Mouse (Mus musculus) G1E (cell line): ENCODE results near the gene Rbm43. TPM values are rescaled to one million over a fixed set of nuclear protein-coding genes. Genes with fewer than 3 reads are reported as not detected.
"Not testable (repeated sequence)": the region's sequence is repeated elsewhere in the genome, so short reads cannot be mapped to it uniquely, and the experiment has no call there.

Experiments
- ATAC-seq: 2 replicates; pipeline ENCODE4 v1.8.0; 2016; ENCODE audit warnings: mild to moderate bottlenecking; ENCODE audit not compliant: insufficient number of reproducible peaks, poor library complexity, low FRiP score, severe bottlenecking; ENCODE audit errors: extremely low read depth
- DNase-seq: peaks from one replicate; pipeline ENCODE4 v3.0.0; 2012; ENCODE audit warnings: low spot score
- H3K27me3 ChIP-seq: 2 replicates; pipeline ENCODE4 v1.6.1; 2012; ENCODE audit warnings: mild to moderate bottlenecking, low read length, inconsistent platforms; ENCODE audit not compliant: insufficient read depth
- H3K36me3 ChIP-seq: replicated peaks from 2 replicates; pipeline ENCODE3; 2012; ENCODE audit warnings: mild to moderate bottlenecking, inconsistent platforms
- H3K4me1 ChIP-seq: 2 replicates; pipeline ENCODE4 v1.6.1; 2012; ENCODE audit warnings: low read depth, low read length, inconsistent platforms, mixed read lengths; ENCODE audit not compliant: insufficient read depth
- H3K4me3 ChIP-seq: 2 replicates; pipeline ENCODE4 v1.5.1; 2012; ENCODE audit warnings: low read depth, mild to moderate bottlenecking, inconsistent platforms, low read length, moderate library complexity, mixed read lengths
- H3K9me3 ChIP-seq: replicated peaks from 2 replicates; pipeline ENCODE4 v1.6.1; 2012; ENCODE audit warnings: inconsistent platforms
- CTCF ChIP-seq: IDR thresholded peaks from 2 replicates; pipeline ENCODE4 v1.5.1; 2012; ENCODE audit warnings: low read depth, low read length, inconsistent platforms, mixed read lengths
- GATA1 ChIP-seq: IDR thresholded peaks from 2 replicates; pipeline ENCODE4 v1.6.1; 2012; ENCODE audit warnings: borderline replicate concordance, low read length, inconsistent platforms, mixed read lengths
- GATA2 ChIP-seq: IDR thresholded peaks from 2 replicates; pipeline ENCODE4 v1.6.1; 2012; ENCODE audit warnings: low read depth, low read length, inconsistent platforms, borderline replicate concordance
- POLR2AphosphoS5 ChIP-seq: IDR thresholded peaks from 2 replicates; pipeline ENCODE4 v1.6.1; 2012; ENCODE audit warnings: low read depth, low read length, inconsistent platforms; ENCODE audit not compliant: insufficient replicate concordance
- TAL1 ChIP-seq: conservative IDR thresholded peaks from 2 replicates; pipeline ENCODE4 v1.6.1; 2012; ENCODE audit warnings: low read depth, low read length, inconsistent platforms, mixed read lengths
- polyA plus RNA-seq: library from polyadenylated mRNA; stranded (reverse); fragments of >175 nt; gene quantifications from 2 replicates; pipeline ENCODE4 v1.2.3, GENCODE M21; 2012
- total RNA-seq, 2 experiments: library from RNA; stranded (forward) in 1 of 2; stranded (reverse) in 1 of 2; fragments of 200-1000 nt in 1 of 2; fragments of >200 nt in 1 of 2; fragmentation: Nextera tagmentation in 1 of 2; gene quantifications; 2 replicates each; pipeline ENCODE4 v1.2.3; 2014 to 2017

Rbm43 gene
- total and polyA plus RNA-seq, 3 experiments, result 13.3 to 67.7 (median 32.0) TPM

GRCm38 (mm10) chr2:51892411-51892901 lies 42.5 kb downstream of the Rbm43 start:
- no peak for ATAC-seq
- no peak for TF ChIP-seq CTCF
- no peak for TF ChIP-seq GATA2
- TF ChIP-seq POLR2AphosphoS5, result no peak
- TF ChIP-seq TAL1, result no peak
- no peak for TF ChIP-seq GATA1

GRCm38 (mm10) chr2:51890961-51891360 lies 44.0 kb downstream of the Rbm43 start:
- Histone ChIP-seq H3K27me3 (no peaks in the 10 kb centered on the region), H3K4me1 (no peaks in the 10 kb centered on the region), H3K9me3 (no peaks in the 10 kb centered on the region), H3K4me3 (no peak overlapping the region), H3K36me3 (no peaks in the 10 kb centered on the region)
- TF ChIP-seq POLR2AphosphoS5 (no peak), TAL1 (no peak), CTCF (no peak), GATA2 (no peak), GATA1 (no peak)
- DNase-seq (no peak), ATAC-seq (no peak)

More at GRCm38 (mm10) chr2:51892411-51892901, 42.5 kb downstream of the Rbm43 start:
- Histone ChIP-seq H3K9me3 (no peaks in the 10 kb centered on the region), H3K4me3 (no peak overlapping the region), H3K36me3 (no peaks in the 10 kb centered on the region), H3K4me1 (no peaks in the 10 kb centered on the region), H3K27me3 (no peaks in the 10 kb centered on the region)
- DNase-seq, result no peak

GRCm38 (mm10) chr2:51890139-51890538 lies 44.8 kb downstream of the Rbm43 start:
- H3K9me3 ChIP-seq, H3K27me3 ChIP-seq, H3K36me3 ChIP-seq, H3K4me1 ChIP-seq, DNase-seq, ATAC-seq, H3K4me3 ChIP-seq: not testable (repeated sequence)

DNA sequence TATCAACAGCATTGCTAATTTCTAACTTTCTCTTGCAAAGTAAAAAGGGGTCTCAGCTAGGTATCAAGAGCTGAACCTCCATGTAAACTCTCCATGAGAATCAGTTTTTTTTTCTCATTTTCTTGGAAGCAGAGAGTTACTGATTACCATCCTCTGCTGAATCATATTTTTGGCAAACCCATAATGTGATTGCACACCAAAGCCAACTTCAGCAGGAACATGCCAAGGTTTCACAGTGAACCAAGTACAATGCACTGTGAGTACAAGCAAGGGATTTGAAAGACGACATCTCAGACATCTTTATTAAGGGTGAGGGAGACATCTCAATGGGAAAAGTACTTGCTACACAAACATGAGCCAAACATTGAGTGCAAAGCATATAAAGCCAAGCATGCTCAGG lies 54.8 kb downstream of the Rbm43 start:
- ATAC-seq (no peak), DNase-seq (no peak)
- Histone ChIP-seq H3K4me1 (no peaks in the 10 kb centered on the region), H3K27me3 (no peaks in the 10 kb centered on the region), H3K9me3 (no peaks in the 10 kb centered on the region), H3K36me3 (no peaks in the 10 kb centered on the region), H3K4me3 (no peak overlapping the region)
- TF ChIP-seq GATA2, result no peak
- TF ChIP-seq TAL1, result no peak
- TF ChIP-seq GATA1, result no peak
- TF ChIP-seq POLR2AphosphoS5, result no peak
- TF ChIP-seq CTCF, result no peak

Other genes starting within 250 kb of the Rbm43 start
- gene Nmi, start 38.3 kb upstream of the Rbm43 start, total RNA-seq (2014; fragmentation: Nextera tagmentation), result 5.8 and 7.7 TPM in 2 replicates
- gene Nmi, start 38.3 kb upstream of the Rbm43 start, total RNA-seq (2017), result 16.6 and 17.5 TPM in 2 replicates
- 0.42 and 0.51 TPM in 2 replicates for gene Nmi, start 38.3 kb upstream of the Rbm43 start, polyA plus RNA-seq
- gene Tnfaip6, start 102.8 kb upstream of the Rbm43 start, total RNA-seq (2014; fragmentation: Nextera tagmentation), result not detected in 2 replicates
- not detected in 2 replicates for gene Tnfaip6, start 102.8 kb upstream of the Rbm43 start, total RNA-seq (2017)
- gene Tnfaip6, start 102.8 kb upstream of the Rbm43 start, polyA plus RNA-seq, result not detected in 2 replicates
- 193 and 217 TPM in 2 replicates for gene Rif1, start 137.7 kb upstream of the Rbm43 start, total RNA-seq (2014; fragmentation: Nextera tagmentation)
- 126 and 145 TPM in 2 replicates for gene Rif1, start 137.7 kb upstream of the Rbm43 start, total RNA-seq (2017)
- gene Rif1, start 137.7 kb upstream of the Rbm43 start, polyA plus RNA-seq, result 19.3 and 24.0 TPM in 2 replicates